Mouse (Mus musculus) embryo, embryonic 10 days (tissue): ENCODE measurements around the gene Gnai2.
"Not testable (repeated sequence)": the region's sequence is repeated elsewhere in the genome, so short reads cannot be mapped to it uniquely, and the experiment has no call there.

Source experiments
- DNase-seq: peaks from one replicate; pipeline ENCODE4 v3.0.0-alpha.2; 2015; ENCODE audit warnings: low spot score

Gene Gnai2

GRCm38 (mm10) chr9:107586974-107587832 is 48.0 kb downstream of the Gnai2 start, which contains the start of gene Ifrd2:
Gene Ifrd2 (plus strand): TSS chr9:107587642.
- peak; percentile 100 for DNase-seq

GRCm38 (mm10) chr9:107586504-107586903 is 48.7 kb downstream of the Gnai2 start:
- no peak for DNase-seq

- DNase-seq, result no peak
Measured at GRCm38 (mm10) chr9:107583174-107583573, 52.0 kb downstream of the Gnai2 start.

GRCm38 (mm10) chr9:107582509-107583062 is 52.6 kb downstream of the Gnai2 start:
- DNase-seq, result no peak

- no peak for DNase-seq
Measured at GRCm38 (mm10) chr9:107581584-107581983, 53.6 kb downstream of the Gnai2 start.

- peak; percentile 93 for DNase-seq
Measured at GRCm38 (mm10) chr9:107580501-107581317, 54.5 kb downstream of the Gnai2 start, which contains the start of gene Hyal3. Gene Hyal3 (plus strand): TSS chr9:107580818.

GRCm38 (mm10) chr9:107579023-107579900 is 55.9 kb downstream of the Gnai2 start:
- no peak for DNase-seq

- DNase-seq, result no peak
Measured at GRCm38 (mm10) chr9:107578587-107578986, 56.6 kb downstream of the Gnai2 start, which contains the start of gene Naa80. Gene Naa80 (plus strand): TSS chr9:107578887.

- DNase-seq, result no peak
Measured at GRCm38 (mm10) chr9:107577871-107578270, 57.3 kb downstream of the Gnai2 start.

GRCm38 (mm10) chr9:107576357-107577107 is 58.6 kb downstream of the Gnai2 start, which contains the start of gene Hyal1:
Gene Hyal1 (plus strand): TSS chr9:107576927.
- peak; percentile 86 for DNase-seq

- DNase-seq, result no peak
Measured at GRCm38 (mm10) chr9:107575579-107576356, 59.4 kb downstream of the Gnai2 start.

GRCm38 (mm10) chr9:107573774-107574173 is 61.4 kb downstream of the Gnai2 start:
- not testable (repeated sequence) for DNase-seq

GRCm38 (mm10) chr9:107572327-107572662 is 62.9 kb downstream of the Gnai2 start:
- no peak for DNase-seq

GRCm38 (mm10) chr9:107571534-107572326 is 63.4 kb downstream of the Gnai2 start:
- no peak for DNase-seq

GRCm38 (mm10) chr9:107570845-107571244 is 64.3 kb downstream of the Gnai2 start:
- DNase-seq, result no peak

GRCm38 (mm10) chr9:107570016-107570415 is 65.2 kb downstream of the Gnai2 start:
- no peak for DNase-seq

- DNase-seq, result peak; percentile 50
Measured at GRCm38 (mm10) chr9:107569270-107569669, 65.9 kb downstream of the Gnai2 start.

GRCm38 (mm10) chr9:107568331-107569261 is 66.6 kb downstream of the Gnai2 start:
- peak; percentile 92 for DNase-seq
